Mouse (Mus musculus) spleen, adult 18-20 months (tissue): ENCODE data around the gene Nav2.

Experiments
- DNase-seq, 2 experiments: peaks; one replicate each; pipeline ENCODE4 v3.0.0; 2022; ENCODE audit warnings: mixed read lengths in 2 of 2

Nav2 gene

DNA sequence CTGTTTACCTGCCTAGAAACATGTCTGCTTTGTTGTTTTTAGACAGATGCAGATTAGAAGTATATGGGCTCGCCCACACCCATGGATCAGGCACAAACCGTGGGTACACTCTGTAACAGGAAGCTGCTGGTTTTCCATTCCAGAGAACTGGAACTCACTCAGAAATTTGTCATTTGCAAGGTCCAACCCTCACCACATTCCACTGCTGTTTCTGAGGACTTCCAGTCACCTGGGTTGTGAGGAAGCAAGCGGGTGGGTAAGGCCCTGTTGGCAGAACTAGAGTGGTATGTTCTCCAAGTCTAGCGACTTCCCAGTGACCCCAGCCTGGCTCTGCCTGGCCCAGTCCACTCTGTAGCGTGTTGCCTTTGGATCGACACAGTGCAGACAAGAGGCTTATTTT is 349.6 kb downstream of the Nav2 start:
- no peak for DNase-seq

- DNase-seq, result no peak
These were observed 353.5 kb downstream of the Nav2 start for GRCm38 (mm10) chr7:49261941-49262511.

DNA sequence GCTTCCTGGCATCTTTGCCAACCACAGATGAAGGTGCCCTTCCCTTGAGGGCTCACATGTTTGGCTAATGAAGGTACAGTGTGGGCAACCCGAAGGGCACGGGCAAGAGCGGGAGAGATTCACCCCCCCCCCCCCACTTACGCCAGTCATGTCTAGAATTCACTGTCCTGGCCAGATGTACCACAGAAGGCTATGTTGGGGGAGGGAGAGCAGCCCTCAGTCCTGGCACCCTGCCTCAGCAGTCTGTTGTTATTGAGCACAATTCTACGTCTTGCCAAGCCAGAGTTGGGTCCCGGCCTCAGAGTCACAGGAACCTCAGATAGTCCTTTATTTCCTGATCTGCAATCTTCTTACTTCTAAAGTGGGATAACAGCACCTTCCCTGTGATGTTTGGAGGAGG is 357.9 kb downstream of the Nav2 start:
- no peak for DNase-seq

DNA sequence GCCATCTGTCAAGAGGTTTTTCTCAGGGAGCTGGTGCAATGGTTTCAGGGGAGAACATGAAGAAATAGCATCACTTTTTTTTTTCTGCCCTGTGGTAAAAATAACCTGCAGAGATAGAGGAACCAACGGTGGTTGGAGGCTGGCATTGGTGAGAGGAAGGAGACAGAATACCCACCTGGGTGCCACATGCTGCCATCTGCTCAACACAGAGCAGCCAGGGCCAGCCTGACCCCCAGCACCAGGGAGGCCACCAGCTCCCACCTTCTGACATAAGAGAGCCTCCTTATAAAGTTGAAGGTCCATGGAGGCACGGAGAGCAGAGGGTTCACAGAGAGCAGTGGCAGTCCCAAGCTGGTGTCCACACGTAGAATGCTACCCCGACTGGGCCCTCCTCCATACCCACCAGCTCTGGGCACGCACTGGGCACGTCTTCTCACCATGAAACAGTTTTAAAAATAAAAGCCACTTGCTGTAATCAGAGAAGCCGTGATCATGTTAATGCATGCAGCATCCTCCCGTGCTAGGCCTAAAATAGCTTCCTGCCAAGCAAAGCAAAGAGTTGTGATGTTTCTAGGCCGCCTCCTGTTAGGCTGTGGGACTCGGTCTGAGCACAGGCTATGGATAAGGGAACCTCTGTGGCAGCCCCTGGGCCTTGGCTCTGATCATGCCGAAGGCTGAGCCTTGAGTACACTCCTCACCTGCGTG is 359.3 kb downstream of the Nav2 start:
- no peak for DNase-seq

- DNase-seq, result no peak
These were observed 359.9 kb downstream of the Nav2 start for GRCm38 (mm10) chr7:49268401-49268921.

GRCm38 (mm10) chr7:49270855-49271254 is 362.3 kb downstream of the Nav2 start:
- DNase-seq, result no peak

GRCm38 (mm10) chr7:49272445-49273439 is 364.2 kb downstream of the Nav2 start:
- DNase-seq, result peak; percentile 16 to 62

GRCm38 (mm10) chr7:49273907-49274656 is 365.6 kb downstream of the Nav2 start:
- DNase-seq, result no peak

DNA sequence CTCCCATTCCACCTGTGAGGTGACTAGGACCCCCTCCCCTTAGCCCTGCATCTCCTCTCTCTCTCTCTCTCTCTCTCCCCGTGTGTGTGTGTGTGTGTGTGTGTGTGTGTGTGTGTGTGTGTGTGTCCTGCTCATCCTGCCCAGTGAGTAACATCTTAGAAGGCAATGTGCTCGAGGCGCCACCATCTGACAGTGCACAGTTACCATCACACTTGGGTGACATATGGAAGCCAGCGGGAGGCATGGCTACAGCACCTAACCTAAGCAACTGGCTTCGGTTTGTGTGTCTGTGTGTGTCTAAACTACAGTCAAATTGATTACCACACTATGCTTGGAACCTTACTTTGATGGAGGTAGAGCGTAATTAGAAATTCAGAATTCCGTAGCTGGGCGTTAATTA is 366.2 kb downstream of the Nav2 start:
- no peak for DNase-seq

DNA sequence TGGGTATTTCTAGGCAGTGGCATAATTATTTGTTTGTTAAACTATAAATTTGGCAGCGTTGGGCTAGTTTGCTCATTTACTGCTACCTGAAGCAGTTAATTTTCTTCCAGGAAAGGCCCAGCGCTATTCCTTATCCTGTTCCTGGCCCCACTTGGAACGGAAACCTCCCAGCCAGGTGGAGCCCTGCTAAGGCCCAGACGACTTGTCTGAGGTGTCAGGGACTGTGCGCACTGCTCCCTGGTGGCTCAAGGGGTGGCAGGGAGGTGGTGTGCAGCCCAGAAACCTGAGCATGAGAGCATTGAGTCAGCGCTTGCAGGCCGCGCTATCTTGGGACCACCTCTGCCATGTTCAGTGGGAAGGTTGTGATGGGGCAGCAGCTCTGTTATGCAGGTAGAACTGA is 367.6 kb downstream of the Nav2 start:
- DNase-seq, result no peak

DNA sequence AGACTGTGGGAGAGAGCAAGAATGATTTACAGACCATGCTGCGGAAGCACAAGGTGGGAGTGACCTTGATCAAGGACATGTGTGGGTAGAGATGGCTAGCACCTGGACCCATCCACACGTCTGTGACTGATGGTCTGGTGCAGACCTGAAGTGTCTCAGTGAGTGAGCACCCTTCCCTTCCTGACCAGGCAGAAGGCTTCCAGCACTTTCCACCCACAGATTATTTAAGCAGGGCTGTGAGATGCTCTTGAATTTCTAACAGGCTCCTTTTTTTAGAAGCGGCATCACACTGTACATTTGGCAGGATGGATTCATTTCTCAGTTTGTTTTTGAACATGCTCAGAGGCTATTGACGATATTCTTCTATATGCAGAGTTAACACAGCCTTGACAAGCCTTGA is 369.2 kb downstream of the Nav2 start:
- no peak for DNase-seq

DNA sequence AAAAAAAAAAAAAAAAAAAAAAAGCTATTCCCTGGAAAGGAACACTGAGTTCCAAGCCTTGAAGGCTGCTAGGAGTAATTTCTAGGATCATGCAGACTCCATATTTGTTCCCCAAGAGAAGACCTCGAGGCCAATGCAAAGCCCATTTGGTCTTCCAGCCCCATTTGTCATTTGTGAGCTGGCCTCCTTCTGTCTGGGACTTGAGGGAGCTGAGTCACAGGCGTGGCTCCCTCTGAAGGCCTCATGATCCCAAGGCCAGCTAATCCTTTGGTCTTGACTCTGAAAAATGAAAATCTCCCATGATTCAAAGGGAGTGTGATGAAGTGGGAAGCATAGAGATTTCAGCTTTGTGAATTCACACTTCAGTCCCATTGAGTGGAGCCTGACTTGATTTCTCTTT is 370.0 kb downstream of the Nav2 start:
- DNase-seq, result no peak

DNA sequence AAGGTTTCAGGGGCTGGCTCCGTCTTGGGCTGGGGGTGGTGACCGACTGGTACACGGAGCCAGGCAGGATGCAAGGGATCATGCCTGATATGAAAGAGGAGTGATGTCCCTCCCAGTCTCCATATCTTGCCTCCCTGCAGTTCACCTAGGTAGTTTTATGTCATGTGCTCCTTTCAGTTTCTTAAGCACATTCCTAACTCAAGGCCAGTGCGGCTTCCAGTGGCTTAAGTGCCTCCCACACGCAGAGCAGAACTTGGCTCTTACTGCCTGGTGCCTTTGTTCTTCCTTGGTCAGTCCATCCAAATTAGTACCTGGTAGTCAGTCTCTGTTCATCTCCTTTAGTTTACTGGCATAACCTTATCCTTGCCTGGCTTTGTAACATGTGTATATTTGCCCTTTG is 371.9 kb downstream of the Nav2 start:
- no peak for DNase-seq

DNA sequence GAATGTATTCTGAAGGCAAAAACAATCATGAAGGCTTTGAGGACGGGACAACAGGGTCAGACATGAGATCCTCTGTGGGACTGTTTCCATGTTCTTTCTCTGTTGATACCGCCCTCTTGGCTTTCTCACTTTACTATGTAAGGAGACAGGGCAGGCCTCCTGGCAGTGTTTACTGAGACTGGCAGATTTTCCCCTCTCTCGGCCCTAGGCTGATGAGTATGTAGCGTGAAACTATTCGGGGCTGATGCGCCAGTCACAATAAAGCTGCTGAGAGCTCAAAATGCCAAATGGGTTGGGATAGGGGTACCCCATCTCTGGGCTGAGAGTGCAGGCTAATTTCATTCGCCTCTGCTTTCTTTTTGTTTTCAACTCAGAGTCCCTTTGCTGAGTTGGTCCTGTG is 373.9 kb downstream of the Nav2 start:
- DNase-seq, result no peak

DNA sequence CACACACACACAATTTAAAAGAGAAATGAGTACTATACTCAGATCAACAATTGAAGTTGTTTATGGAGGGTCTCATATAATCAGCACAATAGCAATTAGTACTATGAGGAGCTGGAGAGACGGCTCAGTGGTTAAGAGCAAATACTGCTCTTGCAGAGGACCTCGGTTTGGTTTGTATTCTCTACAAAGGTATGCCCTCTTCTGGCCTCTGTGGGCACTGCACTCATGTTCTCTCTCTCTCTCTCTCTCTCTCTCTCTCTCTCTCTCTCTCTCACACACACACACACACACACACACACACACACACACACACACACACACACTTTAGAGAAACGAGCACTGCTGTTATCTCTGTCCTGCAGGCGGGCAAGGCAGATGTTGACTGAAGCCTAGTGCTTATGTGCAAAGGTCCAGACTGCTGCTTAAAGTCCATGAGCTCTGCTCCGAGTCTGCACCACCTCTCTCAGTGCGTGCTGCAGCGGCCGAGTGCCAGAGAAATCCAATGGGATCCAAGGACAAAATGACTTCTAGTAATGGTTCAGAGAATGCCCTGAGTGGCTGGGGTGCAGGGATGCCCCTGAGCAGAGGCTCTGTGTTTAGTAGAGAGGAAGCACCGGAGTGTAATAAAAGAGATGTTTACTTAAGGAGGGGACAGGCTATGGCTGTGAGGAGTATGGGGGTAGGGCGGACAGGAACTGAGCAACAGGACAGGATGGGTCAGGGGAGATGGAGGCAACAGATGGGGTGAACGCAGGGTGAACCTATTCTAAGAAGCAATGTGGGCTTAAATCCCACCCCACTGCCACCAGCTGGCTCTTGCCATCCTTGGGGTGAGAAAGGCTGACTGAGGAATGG is 375.2 kb downstream of the Nav2 start:
- no peak for DNase-seq

DNA sequence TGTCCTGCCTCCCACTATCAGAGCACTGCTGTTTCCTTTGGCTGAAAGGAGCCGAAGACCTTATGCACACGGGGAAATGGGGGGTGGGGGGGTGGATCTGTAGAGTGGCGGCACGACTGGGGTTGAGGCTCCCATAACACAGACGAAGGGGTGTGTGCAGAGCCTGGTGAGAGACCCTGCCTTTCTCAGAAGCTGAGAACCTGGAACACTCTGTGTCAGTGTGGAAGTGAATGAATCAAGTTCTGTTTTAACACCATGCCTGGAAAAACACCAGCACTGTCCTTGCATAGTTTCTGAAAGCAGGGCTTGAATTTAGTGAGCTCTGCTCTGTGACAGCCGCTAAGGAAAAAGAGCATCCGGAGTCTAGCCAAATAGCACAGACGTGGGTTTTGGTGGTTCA is 379.7 kb downstream of the Nav2 start:
- DNase-seq, result no peak

DNA sequence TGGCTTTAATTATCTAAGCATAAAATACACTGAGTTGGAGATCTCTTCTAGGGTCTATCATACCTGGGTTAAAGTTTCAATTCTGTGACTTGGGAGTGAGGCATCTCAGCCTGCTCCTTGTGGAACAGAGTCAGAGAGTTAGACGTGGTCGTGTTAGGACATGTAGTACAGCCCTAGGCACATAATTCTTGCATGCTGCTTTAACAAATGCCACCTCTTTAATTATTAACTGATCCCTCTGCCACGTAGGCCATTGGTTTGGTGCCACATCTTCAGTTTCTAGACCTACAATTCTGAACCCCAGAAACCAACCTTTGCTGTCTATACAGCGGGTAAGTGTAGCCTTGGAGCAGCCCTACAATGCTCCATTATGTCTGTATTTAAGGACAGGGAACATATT is 381.8 kb downstream of the Nav2 start:
- DNase-seq, result no peak

GRCm38 (mm10) chr7:49291208-49291892 is 382.8 kb downstream of the Nav2 start:
- DNase-seq, result no peak

DNA sequence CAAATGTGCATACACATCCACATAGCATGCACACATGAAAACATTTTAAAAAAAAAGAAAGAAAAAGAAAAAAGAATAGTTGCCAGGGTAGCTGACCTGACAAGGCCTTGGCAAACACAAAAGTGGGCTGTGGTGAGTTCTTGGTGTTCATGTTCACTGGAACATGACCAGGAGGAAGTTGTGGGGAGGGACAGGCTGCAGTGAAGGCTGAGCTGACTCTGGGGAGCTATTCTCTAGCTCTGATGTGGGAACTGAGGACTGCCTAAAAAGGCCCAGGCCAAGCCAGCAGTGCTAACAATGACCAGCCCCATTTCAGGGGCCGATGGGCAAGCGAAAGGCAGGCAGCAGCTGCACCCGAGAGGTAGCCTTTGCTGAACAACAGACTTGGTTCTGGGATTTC is 388.6 kb downstream of the Nav2 start:
- DNase-seq, result peak; percentile 33 to 41

GRCm38 (mm10) chr7:49298431-49298839 is 389.9 kb downstream of the Nav2 start:
- no peak for DNase-seq

GRCm38 (mm10) chr7:49301487-49301886 is 393.0 kb downstream of the Nav2 start:
- no peak for DNase-seq
